Mouse (Mus musculus) intestine, postnatal 0 days (tissue): ENCODE results near the gene Apobec2. TPM values are rescaled to one million over a fixed set of nuclear protein-coding genes. Genes with fewer than 3 reads are reported as not detected.

Experiments used
- ATAC-seq: fragments of 200-750 bp; cut with Nextera tagmentation; 2 replicates; pipeline ENCODE4 v1.8.0; 2017; ENCODE audit warnings: mild to moderate bottlenecking, moderate TSS enrichment, moderate library complexity
- H3K27ac ChIP-seq: fragments of 300-500 bp; sonication (generic); 2 replicates; pipeline ENCODE4 v1.5.1; 2014; ENCODE audit warnings: mild to moderate bottlenecking, low read depth, low read length, moderate library complexity
- H3K27me3 ChIP-seq: fragments of 300-500 bp; sonication (generic); replicated peaks from 2 replicates; pipeline ENCODE4 v1.6.1; 2014; ENCODE audit warnings: low read length, mixed read lengths; ENCODE audit not compliant: control insufficient read depth, insufficient read depth
- H3K36me3 ChIP-seq: fragments of 300-500 bp; sonication (generic); 2 replicates; pipeline ENCODE4 v1.6.1; 2014; ENCODE audit warnings: mild to moderate bottlenecking, moderate library complexity; ENCODE audit not compliant: control insufficient read depth, insufficient read depth
- H3K4me1 ChIP-seq: fragments of 300-500 bp; sonication (generic); replicated peaks from 2 replicates; pipeline ENCODE4 v1.6.1; 2014; ENCODE audit warnings: antibody characterized with exemption, low read length, mixed read lengths; ENCODE audit not compliant: control insufficient read depth, insufficient read depth
- H3K4me2 ChIP-seq: fragments of 300-500 bp; sonication (generic); replicated peaks from 2 replicates; pipeline ENCODE4 v1.6.1; 2014; ENCODE audit warnings: low read depth, mild to moderate bottlenecking, moderate library complexity
- H3K4me3 ChIP-seq: fragments of 300-500 bp; sonication (generic); 2 replicates; pipeline ENCODE4 v1.5.1; 2014; ENCODE audit warnings: low read depth, low read length
- H3K9ac ChIP-seq: fragments of 300-500 bp; sonication (generic); 2 replicates; pipeline ENCODE4 v1.6.1; 2014; ENCODE audit warnings: mild to moderate bottlenecking, low read depth, low read length
- H3K9me3 ChIP-seq: fragments of 300-500 bp; sonication (generic); 2 replicates; pipeline ENCODE4 v1.6.1; 2016; ENCODE audit warnings: mixed run types; ENCODE audit not compliant: control insufficient read depth
- CTCF ChIP-seq: sonication (generic); IDR thresholded peaks from 2 replicates; pipeline ENCODE4 v1.5.1; 2016; ENCODE audit warnings: low read depth, mild to moderate bottlenecking, control low read depth, antibody characterized with exemption, moderate library complexity
- WGBS: fragments of 180-500 bp; shearing (Covaris S2); extraction: QIAGEN DNeasy Blood & Tissue Kit; methylation state at CpG from one replicate; pipeline ENCODE4 v1.1.7; 2014; 5-methylcytosine and 5-hydroxymethylcytosine counted together
- polyA plus RNA-seq: library from polyadenylated mRNA; unstranded; fragments of >200 nt; fragmentation: Nextera tagmentation; extraction: Ambion mirVana; gene quantifications from 2 replicates; pipeline ENCODE4 v1.2.1, GENCODE M21; 2015

The Apobec2 gene
- polyA plus RNA-seq, 1 experiment from 2014 or later = 2.6 TPM

DNA sequence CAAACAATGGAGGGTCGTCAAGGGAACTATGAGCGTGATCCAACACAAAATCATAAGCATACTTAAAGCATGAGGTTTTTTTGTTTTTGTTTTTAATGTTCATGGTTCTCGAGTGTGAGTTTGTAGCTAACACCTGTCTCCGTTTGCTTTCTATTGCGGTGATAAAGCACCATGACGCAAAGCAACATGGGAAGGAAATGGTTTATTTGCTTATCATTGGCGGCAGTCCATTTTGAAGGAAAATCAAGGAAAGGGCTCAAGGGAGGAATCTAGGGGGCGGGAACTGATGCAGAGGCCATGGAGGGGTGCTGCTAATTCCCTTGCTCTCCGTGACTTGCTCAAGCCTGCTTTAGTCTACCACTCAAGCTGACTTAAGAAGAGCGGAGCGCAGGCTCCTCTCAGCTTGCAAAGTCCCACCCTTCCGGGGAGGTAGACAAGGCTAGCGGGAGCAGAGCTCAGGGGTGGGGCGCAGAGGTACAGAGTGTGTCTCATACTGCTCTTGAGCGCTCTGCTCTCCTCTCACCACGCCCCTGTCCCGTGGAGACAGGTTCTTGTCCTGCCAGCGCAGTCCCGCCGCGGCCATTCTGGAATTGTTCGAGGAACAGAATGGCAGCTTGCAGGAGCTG is 34.2 kb upstream of the Apobec2 start:
- Histone ChIP-seq H3K27me3 (no peaks in the 10 kb centered on the region), H3K4me2 (peak overlapping the region; percentile 21; the same call in 1 of the 2 replicates), H3K27ac (0 out of 2 replicates have a peak overlapping the region, but pooled peaks have one; percentile 15), H3K9me3 (no peaks in the 10 kb centered on the region), H3K36me3 (peaks cover 35% of the 10 kb centered on the region), H3K4me3 (no peak overlapping the region), H3K4me1 (no peaks in the 10 kb centered on the region), H3K9ac (no peak overlapping the region)
- 43% methylated on average over 22 of the region's 22 CpGs for WGBS
- no peak for TF ChIP-seq CTCF
- ATAC-seq = peak; percentile 57

DNA sequence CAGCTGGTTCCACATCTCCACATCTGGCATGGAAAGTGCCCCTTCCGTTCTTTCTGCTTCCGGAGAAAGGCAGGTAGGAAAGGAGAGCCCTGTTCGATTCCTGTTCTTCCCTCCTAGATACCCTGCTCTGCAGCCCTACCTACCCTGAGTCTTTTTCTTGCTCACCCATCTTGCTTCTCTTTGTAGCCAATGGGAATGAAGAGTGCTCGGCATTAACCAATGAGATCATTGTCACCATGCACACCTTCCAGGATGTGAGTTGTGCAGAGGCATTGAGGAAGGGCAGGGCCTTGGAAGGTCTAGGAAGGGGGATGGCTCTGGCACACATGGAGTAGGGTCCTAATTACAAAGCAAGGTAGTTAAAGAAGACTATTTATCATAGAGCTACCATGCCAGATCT is 30.7 kb upstream of the Apobec2 start:
- Histone ChIP-seq H3K36me3 (peaks cover 59% of the 10 kb centered on the region), H3K9ac (no peak overlapping the region), H3K27ac (no peak overlapping the region), H3K4me2 (no peak overlapping the region), H3K4me1 (no peaks in the 10 kb centered on the region), H3K27me3 (no peaks in the 10 kb centered on the region), H3K4me3 (no peak overlapping the region), H3K9me3 (no peaks in the 10 kb centered on the region)
- 89% methylated on average over 4 of the region's 4 CpGs for WGBS
- ATAC-seq = no peak
- no peak for TF ChIP-seq CTCF

- H3K9ac ChIP-seq = no peak overlapping the region
- 94% methylated on average over 13 of the region's 13 CpGs for WGBS
- no peak for ATAC-seq
Observed at GRCm38 (mm10) chr17:48462096-48462495, 29.4 kb upstream of the Apobec2 start.

DNA sequence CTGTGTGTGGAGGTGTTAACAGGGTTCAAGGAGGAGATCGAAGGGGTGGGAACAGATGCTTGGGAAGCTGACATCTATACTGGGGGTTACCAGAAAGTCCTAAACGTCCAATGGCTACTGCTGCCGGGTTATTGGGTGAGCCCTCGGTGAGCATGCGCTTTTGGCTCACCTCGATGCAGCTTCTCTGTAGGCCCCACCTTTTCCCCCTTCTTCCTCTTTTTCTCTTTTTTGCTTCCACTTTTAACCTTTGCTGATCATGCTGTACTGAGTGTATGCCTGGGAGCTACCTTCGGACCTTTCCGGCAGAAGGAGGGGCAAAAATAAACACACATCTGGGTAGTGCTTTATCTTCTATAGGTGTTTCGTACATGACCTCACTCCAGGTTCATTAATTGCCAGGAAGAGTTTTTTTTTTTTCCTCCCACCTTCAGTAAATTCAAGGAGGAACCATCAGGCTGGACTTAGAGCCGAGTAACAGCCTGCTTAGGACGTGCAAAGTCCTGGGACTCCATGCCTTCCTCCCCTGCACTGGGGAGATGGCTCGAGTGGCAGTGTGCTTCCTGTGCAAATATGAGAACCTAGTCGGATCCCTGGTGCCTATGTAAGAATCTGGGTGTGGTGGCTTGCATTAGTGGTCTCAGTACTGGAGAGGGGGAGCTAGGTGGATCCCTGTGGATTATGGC is 25.4 kb upstream of the Apobec2 start:
- no peaks in the 10 kb centered on the region for H3K9me3 ChIP-seq
- peak overlapping the region; percentile 67 for H3K4me2 ChIP-seq
- peak overlapping the region; percentile 12; the same call in 1 of the 2 replicates for H3K4me3 ChIP-seq
- 0 out of 2 replicates have a peak overlapping the region, but pooled peaks have one; percentile 17 for H3K9ac ChIP-seq
- peak overlapping the region; percentile 90 for H3K27ac ChIP-seq
- ATAC-seq = peak; percentile 86
- no peaks in the 10 kb centered on the region for H3K4me1 ChIP-seq
- 29% methylated on average over 13 of the region's 13 CpGs for WGBS
- H3K36me3 ChIP-seq = peaks cover 28% of the 10 kb centered on the region
- TF ChIP-seq CTCF = no peak
- no peaks in the 10 kb centered on the region for H3K27me3 ChIP-seq

More at GRCm38 (mm10) chr17:48462096-48462495, 29.4 kb upstream of the Apobec2 start:
- Histone ChIP-seq H3K4me3 (no peak overlapping the region), H3K27me3 (no peaks in the 10 kb centered on the region), H3K4me1 (no peaks in the 10 kb centered on the region), H3K4me2 (no peak overlapping the region), H3K27ac (no peak overlapping the region), H3K36me3 (peaks cover 51% of the 10 kb centered on the region), H3K9me3 (no peaks in the 10 kb centered on the region)
- no peak for TF ChIP-seq CTCF

DNA sequence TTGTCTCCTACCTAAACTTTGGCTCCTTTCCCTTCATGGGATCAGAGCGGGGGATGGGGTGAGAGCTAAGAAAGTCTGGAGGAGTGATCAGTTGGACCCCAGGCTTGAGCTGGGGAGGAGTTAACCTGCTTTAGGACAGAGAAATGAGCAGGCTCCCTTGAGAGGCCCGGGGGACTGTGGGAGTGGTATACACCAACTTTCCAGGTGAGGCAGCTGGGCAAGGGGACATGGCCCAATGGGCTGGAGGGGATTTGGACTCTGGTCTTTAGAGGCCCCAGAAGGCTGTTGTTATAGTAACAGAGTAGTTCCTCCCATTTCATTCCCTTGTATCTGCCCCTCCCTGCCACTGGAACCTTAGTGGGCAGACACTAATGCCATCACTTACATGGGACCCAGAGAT is 23.2 kb upstream of the Apobec2 start:
- Histone ChIP-seq H3K9ac (0 out of 2 replicates have a peak overlapping the region, but pooled peaks have one; percentile 57), H3K27ac (peak overlapping the region; percentile 90), H3K36me3 (peaks cover 16% of the 10 kb centered on the region; the same call in 1 of the 2 replicates), H3K27me3 (no peaks in the 10 kb centered on the region), H3K4me3 (peak overlapping the region; percentile 45), H3K4me1 (no peaks in the 10 kb centered on the region), H3K4me2 (peak overlapping the region; percentile 67), H3K9me3 (no peaks in the 10 kb centered on the region)
- 39% methylated on average over 2 of the region's 2 CpGs for WGBS
- TF ChIP-seq CTCF = no peak
- peak; percentile 73 for ATAC-seq

GRCm38 (mm10) chr17:48454688-48455087 is 22.0 kb upstream of the Apobec2 start, which contains the start of gene Unc5cl:
Gene Unc5cl (plus strand): TSS chr17:48454901.
- peak within 1 kb of the TSS; percentile 67 for H3K4me2 ChIP-seq
- 26% methylated on average over 11 of the region's 11 CpGs for WGBS
- peak within 1 kb of the TSS; percentile 45 for H3K4me3 ChIP-seq
- H3K36me3 ChIP-seq = 0 out of 2 replicates have a peak, but pooled peaks cover 4% of the 10 kb centered on the region
- peak within 1 kb of the TSS; percentile 90 for H3K27ac ChIP-seq
- peak; percentile 50 for ATAC-seq
- H3K9ac ChIP-seq = peak within 1 kb of the TSS; percentile 57
- no peak for TF ChIP-seq CTCF
- H3K4me1 ChIP-seq = no peaks in the 10 kb centered on the region
- no peaks in the 10 kb centered on the region for H3K27me3 ChIP-seq
- no peaks in the 10 kb centered on the region for H3K9me3 ChIP-seq
